Mouse (Mus musculus) adrenal gland, postnatal 36 days (tissue): ENCODE measurements around the gene Gm6904. TPM values are rescaled to one million over a fixed set of nuclear protein-coding genes. Genes with fewer than 3 reads are reported as not detected.

Source experiments
- total RNA-seq, 2 experiments: library from RNA; stranded (reverse); gene quantifications; 2 replicates each; pipeline ENCODE4 v1.2.3; 2021

Gene Gm6904
- total RNA-seq, 2 experiments from 2014 or later = 0.70 to 1.1 TPM

Other genes with a start within 250 kb of the Gm6904 start
- gene 1700129C05Rik, start 117.3 kb downstream of the Gm6904 start, total RNA-seq = not detected
- gene Gm5142, start 81.5 kb downstream of the Gm6904 start, total RNA-seq = not detected
- gene Rcbtb1, start 59.0 kb downstream of the Gm6904 start, total RNA-seq = 10 to 100 TPM; 23.1 to 37.5 TPM
- gene Phf11a, start 37.3 kb upstream of the Gm6904 start, total RNA-seq = under 1 TPM; 0.66 to 0.79 TPM
- gene Phf11b, start 81.1 kb upstream of the Gm6904 start, total RNA-seq = 1 to 10 TPM; 1.9 to 3.4 TPM
- gene Phf11d, start 105.3 kb upstream of the Gm6904 start, total RNA-seq = 1 to 10 TPM; 7.0 to 9.0 TPM
- gene Phf11c, start 135.2 kb upstream of the Gm6904 start, total RNA-seq = under 1 TPM; 0.56 to 0.59 TPM
- gene Setdb2, start 180.7 kb upstream of the Gm6904 start, total RNA-seq = 1 to 10 TPM; 5.4 to 7.1 TPM
- gene Cab39l, start 180.8 kb upstream of the Gm6904 start, total RNA-seq = 10 to 100 TPM; 33.7 to 38.2 TPM